Mouse (Mus musculus) ES-E14 (cell line): Measurements from ENCODE around the gene Hsp90ab1.

Experiments
- CHD2 ChIP-seq: IDR thresholded peaks from 2 replicates; pipeline ENCODE4 v1.6.1; 2014; ENCODE audit warnings: mild to moderate bottlenecking, low read depth, low read length, inconsistent platforms
- HCFC1 ChIP-seq: IDR thresholded peaks from 2 replicates; pipeline ENCODE4 v1.6.1; 2012; ENCODE audit warnings: low read length, inconsistent platforms, borderline replicate concordance; ENCODE audit not compliant: insufficient read depth
- ZC3H11A ChIP-seq: IDR thresholded peaks from 2 replicates; pipeline ENCODE4 v1.6.1; 2012; ENCODE audit warnings: low read depth, mild to moderate bottlenecking, inconsistent platforms, low read length, borderline replicate concordance
- ZNF384 ChIP-seq: IDR thresholded peaks from 2 replicates; pipeline ENCODE4 v1.6.1; 2012; ENCODE audit warnings: low read depth, low read length, inconsistent platforms

- TF ChIP-seq ZC3H11A (no peak), ZNF384 (no peak), HCFC1 (no peak), CHD2 (no peak; the same call in 1 of the 2 replicates)
These were observed 676 bp downstream of the Hsp90ab1 start for GRCm38 (mm10) chr17:45572103-45573086.
